Mouse (Mus musculus) hindbrain, embryonic 13.5 days (tissue): ENCODE data around the gene Gse1. TPM values are rescaled to one million over a fixed set of nuclear protein-coding genes. Genes with fewer than 3 reads are reported as not detected.
A peak's percentile ranks its signal among the peaks of the same experiment; 100 is the strongest.

ENCODE experiments used
- ATAC-seq: fragments of 200-750 bp; cut with Nextera tagmentation; 2 replicates; pipeline ENCODE4 v1.8.0; 2017; ENCODE audit warnings: moderate TSS enrichment; ENCODE audit not compliant: low FRiP score
- H3K27ac ChIP-seq: fragments of 300-500 bp; sonication (generic); 2 replicates; pipeline ENCODE4 v1.5.1; 2015; ENCODE audit warnings: inconsistent platforms, mild to moderate bottlenecking, moderate library complexity
- H3K27me3 ChIP-seq: fragments of 300-500 bp; sonication (generic); 2 replicates; pipeline ENCODE4 v1.6.1; 2015; ENCODE audit warnings: mild to moderate bottlenecking, inconsistent platforms
- H3K36me3 ChIP-seq: fragments of 300-500 bp; sonication (generic); 2 replicates; pipeline ENCODE4 v1.6.1; 2015; ENCODE audit warnings: mild to moderate bottlenecking, inconsistent platforms
- H3K4me1 ChIP-seq: fragments of 300-500 bp; sonication (generic); replicated peaks from 2 replicates; pipeline ENCODE4 v1.6.1; 2015; ENCODE audit warnings: inconsistent platforms
- H3K4me2 ChIP-seq: fragments of 300-500 bp; sonication (generic); 2 replicates; pipeline ENCODE4 v1.6.1; 2015; ENCODE audit warnings: inconsistent platforms, mild to moderate bottlenecking, moderate library complexity
- H3K4me3 ChIP-seq: fragments of 300-500 bp; sonication (generic); 2 replicates; pipeline ENCODE4 v1.5.1; 2015; ENCODE audit warnings: mild to moderate bottlenecking, inconsistent platforms
- H3K9ac ChIP-seq: fragments of 300-500 bp; sonication (generic); 2 replicates; pipeline ENCODE4 v1.6.1; 2015; ENCODE audit warnings: mild to moderate bottlenecking, inconsistent platforms
- H3K9me3 ChIP-seq: fragments of 300-500 bp; sonication (generic); 2 replicates; pipeline ENCODE4 v1.6.1; 2016; ENCODE audit warnings: inconsistent platforms
- WGBS: fragments of 180-500 bp; shearing (Covaris S2); methylation state at CpG from one replicate; pipeline ENCODE4 v1.1.7; 2015; 5-methylcytosine and 5-hydroxymethylcytosine counted together
- polyA plus RNA-seq: library from polyadenylated mRNA; unstranded; fragments of >200 nt; fragmentation: Nextera tagmentation; extraction: Ambion mirVana; gene quantifications from 2 replicates; pipeline ENCODE4 v1.2.1, GENCODE M21; 2015

Gse1 gene
- polyA plus RNA-seq, 1 experiment from 2014 or later, result 22.1 TPM

- no peak overlapping the region for H3K4me2 ChIP-seq
- H3K4me3 ChIP-seq, result no peak overlapping the region
- H3K27ac ChIP-seq, result peak overlapping the region; percentile 85
- no peaks in the 10 kb centered on the region; the same call in 1 of the 2 replicates for H3K27me3 ChIP-seq
- H3K9me3 ChIP-seq, result no peaks in the 10 kb centered on the region
- 0 out of 2 replicates have a peak, but pooled peaks have one; percentile 15 for ATAC-seq
- no peaks in the 10 kb centered on the region for H3K36me3 ChIP-seq
- WGBS, result 20% methylated on average over 16 of the region's 17 CpGs
- H3K4me1 ChIP-seq, result peaks cover 95% of the 10 kb centered on the region
- peak overlapping the region; percentile 59 for H3K9ac ChIP-seq
Observed at GRCm38 (mm10) chr8:120294982-120295870, 67.0 kb downstream of the Gse1 start.

- Histone ChIP-seq H3K4me2 (no peak overlapping the region; the same call in 1 of the 2 replicates), H3K4me3 (no peak overlapping the region), H3K27ac (peak overlapping the region; percentile 85), H3K4me1 (peaks cover 91% of the 10 kb centered on the region), H3K36me3 (no peaks in the 10 kb centered on the region), H3K27me3 (no peaks in the 10 kb centered on the region; the same call in 1 of the 2 replicates), H3K9me3 (no peaks in the 10 kb centered on the region), H3K9ac (peak overlapping the region; percentile 49; the same call in 1 of the 2 replicates)
- no peak for ATAC-seq
- WGBS, result 11% methylated on average over 5 of the region's 5 CpGs
Observed at GRCm38 (mm10) chr8:120297000-120297399, 68.7 kb downstream of the Gse1 start.

- H3K4me3 ChIP-seq, result no peak overlapping the region
- H3K4me1 ChIP-seq, result peaks cover 81% of the 10 kb centered on the region
- H3K9ac ChIP-seq, result peak overlapping the region; percentile 63
- WGBS, result 25% methylated on average over 22 of the region's 22 CpGs
- ATAC-seq, result peak; percentile 37
- no peaks in the 10 kb centered on the region; the same call in 1 of the 2 replicates for H3K27me3 ChIP-seq
- no peaks in the 10 kb centered on the region for H3K9me3 ChIP-seq
- no peak overlapping the region for H3K4me2 ChIP-seq
- peak overlapping the region; percentile 91 for H3K27ac ChIP-seq
- H3K36me3 ChIP-seq, result no peaks in the 10 kb centered on the region
Observed at GRCm38 (mm10) chr8:120298601-120299532, 70.6 kb downstream of the Gse1 start.

- H3K4me2 ChIP-seq, result peak overlapping the region; percentile 21; the same call in 1 of the 2 replicates
- no peaks in the 10 kb centered on the region for H3K36me3 ChIP-seq
- H3K4me3 ChIP-seq, result no peak overlapping the region
- peak overlapping the region; percentile 29; the same call in 1 of the 2 replicates for H3K9ac ChIP-seq
- WGBS, result 3% methylated on average over 13 of the region's 13 CpGs
- peak; percentile 44 for ATAC-seq
- no peaks in the 10 kb centered on the region for H3K27me3 ChIP-seq
- no peaks in the 10 kb centered on the region for H3K9me3 ChIP-seq
- peaks cover 73% of the 10 kb centered on the region for H3K4me1 ChIP-seq
- H3K27ac ChIP-seq, result peak overlapping the region; percentile 73
Observed at GRCm38 (mm10) chr8:120300601-120301141, 72.4 kb downstream of the Gse1 start.

- WGBS, result 61% methylated on average over 11 of the region's 11 CpGs
- Histone ChIP-seq H3K4me2 (no peak overlapping the region), H3K4me3 (no peak overlapping the region), H3K36me3 (no peaks in the 10 kb centered on the region), H3K9ac (0 out of 2 replicates have a peak overlapping the region, but pooled peaks have one; percentile 4), H3K27me3 (peaks cover 7% of the 10 kb centered on the region; the same call in 1 of the 2 replicates), H3K4me1 (peaks cover 71% of the 10 kb centered on the region), H3K9me3 (no peaks in the 10 kb centered on the region), H3K27ac (peak overlapping the region; percentile 73)
- no peak for ATAC-seq
Observed at GRCm38 (mm10) chr8:120302941-120303675, 74.9 kb downstream of the Gse1 start.

GRCm38 (mm10) chr8:120304097-120304496, 75.8 kb downstream of the Gse1 start:
- Histone ChIP-seq H3K4me3 (no peak overlapping the region), H3K36me3 (no peaks in the 10 kb centered on the region), H3K9me3 (no peaks in the 10 kb centered on the region), H3K9ac (peak overlapping the region; percentile 4; the same call in 1 of the 2 replicates), H3K27me3 (peaks cover 7% of the 10 kb centered on the region; the same call in 1 of the 2 replicates), H3K4me2 (no peak overlapping the region), H3K4me1 (peaks cover 71% of the 10 kb centered on the region), H3K27ac (peak overlapping the region; percentile 73)
- 19% methylated on average over 9 of the region's 9 CpGs for WGBS
- ATAC-seq, result no peak

GRCm38 (mm10) chr8:120305800-120306385, 77.6 kb downstream of the Gse1 start:
- no peak for ATAC-seq
- no peak overlapping the region for H3K4me3 ChIP-seq
- H3K4me1 ChIP-seq, result peaks cover 75% of the 10 kb centered on the region
- no peaks in the 10 kb centered on the region for H3K36me3 ChIP-seq
- 72% methylated on average over 10 of the region's 10 CpGs for WGBS
- H3K27ac ChIP-seq, result no peak overlapping the region
- peaks cover 14% of the 10 kb centered on the region for H3K27me3 ChIP-seq
- H3K9ac ChIP-seq, result no peak overlapping the region
- H3K4me2 ChIP-seq, result no peak overlapping the region
- H3K9me3 ChIP-seq, result no peaks in the 10 kb centered on the region

- 3% methylated on average over 16 of the region's 16 CpGs for WGBS
- Histone ChIP-seq H3K27me3 (peaks cover 17% of the 10 kb centered on the region), H3K4me1 (peaks cover 69% of the 10 kb centered on the region), H3K9me3 (no peaks in the 10 kb centered on the region), H3K9ac (peak overlapping the region; percentile 19; the same call in 1 of the 2 replicates), H3K4me3 (no peak overlapping the region), H3K27ac (peak overlapping the region; percentile 86), H3K36me3 (no peaks in the 10 kb centered on the region), H3K4me2 (no peak overlapping the region)
- peak; percentile 38 for ATAC-seq
Observed at GRCm38 (mm10) chr8:120307103-120307502, 78.8 kb downstream of the Gse1 start.

- Histone ChIP-seq H3K27ac (peak overlapping the region; percentile 86), H3K4me1 (peaks cover 69% of the 10 kb centered on the region), H3K36me3 (no peaks in the 10 kb centered on the region), H3K9me3 (no peaks in the 10 kb centered on the region), H3K4me3 (no peak overlapping the region), H3K4me2 (no peak overlapping the region), H3K27me3 (peaks cover 17% of the 10 kb centered on the region), H3K9ac (peak overlapping the region; percentile 19; the same call in 1 of the 2 replicates)
- ATAC-seq, result peak; percentile 3; the same call in 1 of the 2 replicates
- 30% methylated on average over 11 of the region's 11 CpGs for WGBS
Observed at GRCm38 (mm10) chr8:120307528-120307927, 79.3 kb downstream of the Gse1 start.

GRCm38 (mm10) chr8:120308131-120308530, 79.9 kb downstream of the Gse1 start:
- H3K27ac ChIP-seq, result peak overlapping the region; percentile 86
- ATAC-seq, result no peak
- no peak overlapping the region for H3K9ac ChIP-seq
- H3K4me3 ChIP-seq, result no peak overlapping the region
- H3K4me2 ChIP-seq, result no peak overlapping the region
- peaks cover 17% of the 10 kb centered on the region for H3K27me3 ChIP-seq
- no peaks in the 10 kb centered on the region for H3K9me3 ChIP-seq
- no peaks in the 10 kb centered on the region for H3K36me3 ChIP-seq
- peaks cover 68% of the 10 kb centered on the region for H3K4me1 ChIP-seq
- 26% methylated on average over 8 of the region's 8 CpGs for WGBS

GRCm38 (mm10) chr8:120308553-120308952, 80.3 kb downstream of the Gse1 start:
- no peaks in the 10 kb centered on the region for H3K36me3 ChIP-seq
- WGBS, result 39% methylated on average over 9 of the region's 9 CpGs
- 0 out of 2 replicates have a peak overlapping the region, but pooled peaks have one; percentile 31 for H3K9ac ChIP-seq
- no peak for ATAC-seq
- H3K4me3 ChIP-seq, result no peak overlapping the region
- peaks cover 17% of the 10 kb centered on the region for H3K27me3 ChIP-seq
- H3K27ac ChIP-seq, result peak overlapping the region; percentile 86
- H3K9me3 ChIP-seq, result no peaks in the 10 kb centered on the region
- no peak overlapping the region for H3K4me2 ChIP-seq
- peaks cover 63% of the 10 kb centered on the region for H3K4me1 ChIP-seq
